Mouse (Mus musculus): ENCODE measurements around the gene Tom1l2.

DNA sequence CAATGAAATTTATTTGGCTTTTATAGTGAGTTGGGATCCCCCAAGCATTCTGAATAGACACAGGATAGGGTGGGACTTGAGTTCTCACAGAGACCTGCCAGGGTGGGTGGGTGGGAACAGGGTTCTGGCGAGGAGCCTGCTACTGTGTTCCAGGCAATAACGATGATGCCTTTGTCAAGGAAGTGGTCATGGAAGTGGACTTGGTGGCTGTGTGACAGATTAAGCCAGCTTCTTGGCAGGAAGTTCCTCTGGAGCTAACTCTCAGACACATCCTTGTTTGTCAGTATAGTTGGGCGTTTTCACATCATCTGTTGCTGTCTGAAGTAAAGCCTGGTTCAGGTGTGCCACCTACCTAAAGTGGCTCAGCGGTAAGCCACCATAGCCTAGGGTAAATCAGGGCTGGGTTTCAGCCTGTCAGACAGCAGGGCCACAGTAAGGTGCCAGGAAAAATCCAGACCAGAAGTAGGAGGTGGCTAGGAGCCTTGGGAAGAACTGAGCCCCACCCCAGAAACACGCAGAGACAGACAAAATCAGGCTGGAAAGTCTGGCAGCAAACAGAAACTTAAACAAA lies 8.0 kb upstream of the Tom1l2 start:
- no peak for TF ChIP-seq EP300 (IDR thresholded peaks at IDR 0.05; ENCODE audit: low read depth)
- TF ChIP-seq CTCF (IDR thresholded peaks at IDR 0.05; ENCODE audit: low read depth), result no peak
